Mouse (Mus musculus): ENCODE measurements at regions not wholly inside any gene's neighbourhood (a gene's known extent, or its start where the extent isn't known, plus 50 kb on each side); places are given as distances from the start of the nearest gene placed in this dataset.

DNA sequence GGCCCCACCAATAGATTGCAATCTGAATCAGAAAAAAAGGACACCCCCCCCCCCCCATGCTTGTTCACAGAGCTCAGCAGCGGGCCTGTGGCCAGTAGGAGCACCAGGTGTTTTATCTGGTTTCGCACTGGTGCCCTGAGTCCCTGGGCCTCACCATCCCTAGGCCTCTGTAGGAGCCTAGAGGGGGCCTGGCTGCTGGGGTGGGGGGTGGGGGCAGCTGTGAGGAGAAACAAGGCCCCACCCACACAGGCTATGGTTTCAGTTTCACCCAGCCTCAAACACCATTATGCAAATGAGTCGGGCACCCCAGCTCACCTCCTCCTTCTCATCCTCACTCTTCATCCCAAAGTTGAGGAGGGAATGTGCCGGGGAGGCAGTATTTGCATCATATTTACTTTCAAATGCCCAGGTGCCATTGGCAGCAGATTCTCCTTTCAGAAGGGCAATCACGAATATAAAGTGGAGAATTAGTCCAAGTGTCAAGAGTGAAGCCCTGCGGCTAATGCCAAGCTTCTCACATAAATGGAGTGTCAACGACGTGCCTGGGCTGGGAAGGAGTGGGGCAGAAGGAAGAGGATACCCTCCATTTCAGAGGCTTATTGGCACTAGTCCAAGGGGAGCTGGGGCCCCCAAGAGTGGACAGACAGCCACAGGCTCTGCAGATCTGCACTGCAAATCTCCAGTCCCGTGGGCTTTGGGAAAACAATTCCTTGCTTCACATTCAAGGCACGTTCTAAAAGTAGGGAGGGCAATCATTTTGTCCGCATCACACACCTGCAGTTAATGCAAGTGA is 187.7 kb upstream of the Spdye4c start:
- Histone ChIP-seq H3K4me3 (ENCODE audit: low read length) (no peak overlapping the region), H3K4me1 (replicated peaks; ENCODE audit: control insufficient read depth, insufficient read depth, low read length) (peaks cover 18% of the 10 kb centered on the region), H3K27ac (ENCODE audit: low read length) (no peak overlapping the region), H3K4me2 (ENCODE audit: low read depth, low read length) (no peak overlapping the region), H3K9ac (ENCODE audit: low read length) (no peak overlapping the region; the same call in 1 of the 2 replicates), H3K27me3 (ENCODE audit: control insufficient read depth, insufficient read depth, low read depth, low read length) (no peaks in the 10 kb centered on the region), H3K9me3 (ENCODE audit: control insufficient read depth, low read length) (no peaks in the 10 kb centered on the region), H3K36me3 (ENCODE audit: control insufficient read depth, insufficient read depth, low read length) (no peaks in the 10 kb centered on the region)
- WGBS = 32% methylated on average over 11 of the region's 11 CpGs
- peak; percentile 48; the same call in 1 of the 2 replicates for ATAC-seq (ENCODE audit: low read depth)

DNA sequence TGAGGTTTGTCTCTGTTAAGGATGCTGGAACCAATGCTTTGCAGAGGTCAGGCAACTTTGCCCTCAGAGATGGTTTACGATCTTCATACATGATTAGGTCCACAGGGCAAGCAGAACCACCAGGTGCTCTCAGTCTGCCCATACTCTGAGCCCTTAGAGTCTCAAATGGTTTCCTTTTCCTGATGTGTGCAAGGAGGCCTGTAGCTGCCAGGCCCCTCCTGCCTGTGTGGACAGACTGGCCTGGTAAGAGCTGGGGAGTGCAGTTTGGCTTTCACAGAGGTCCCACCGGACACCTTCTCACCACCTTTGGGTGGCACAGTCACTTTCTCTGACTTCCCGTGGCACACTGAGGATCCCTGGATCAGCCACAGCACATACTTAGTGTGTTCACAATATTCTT is 186.6 kb upstream of the Spdye4c start:
- WGBS = 84% methylated on average over 3 of the region's 3 CpGs
- no peak overlapping the region for H3K27ac ChIP-seq (ENCODE audit: low read length)

DNA sequence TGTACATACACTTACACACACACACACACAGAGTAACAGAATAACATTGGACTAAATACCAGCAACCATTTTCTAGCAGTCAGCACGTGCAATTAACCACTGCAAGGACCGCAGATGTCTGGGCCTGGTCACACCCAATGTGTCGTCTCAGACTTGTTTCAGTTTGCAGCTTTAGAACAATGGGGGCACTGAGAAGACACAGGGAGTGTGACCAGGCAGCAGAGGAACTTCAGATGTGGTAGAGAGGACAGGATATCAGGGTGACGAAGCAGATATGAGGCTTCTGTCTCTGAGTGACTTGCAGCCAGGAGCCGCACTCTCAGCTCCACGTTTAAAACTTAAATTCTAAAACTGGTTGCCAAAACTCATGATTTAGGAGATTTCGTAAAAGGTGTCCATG is 183.9 kb upstream of the Spdye4c start:
- Histone ChIP-seq H3K4me3 (ENCODE audit: low read length) (no peak overlapping the region), H3K27ac (ENCODE audit: low read length) (no peak overlapping the region), H3K4me2 (ENCODE audit: low read depth, low read length) (no peak overlapping the region), H3K27me3 (ENCODE audit: control insufficient read depth, insufficient read depth, low read depth, low read length) (no peaks in the 10 kb centered on the region), H3K36me3 (ENCODE audit: control insufficient read depth, insufficient read depth, low read length) (no peaks in the 10 kb centered on the region), H3K4me1 (replicated peaks; ENCODE audit: control insufficient read depth, insufficient read depth, low read length) (peaks cover 21% of the 10 kb centered on the region), H3K9me3 (ENCODE audit: control insufficient read depth, low read length) (no peaks in the 10 kb centered on the region), H3K9ac (ENCODE audit: low read length) (no peak overlapping the region)
- ATAC-seq (ENCODE audit: low read depth) = no peak
- whole genome bisulfite sequencing = 71% methylated on average over 7 of the region's 7 CpGs

More for the DNA sequence above, 186.6 kb upstream of the Spdye4c start:
- H3K9me3 ChIP-seq (ENCODE audit: control insufficient read depth, low read length) = no peaks in the 10 kb centered on the region
- H3K4me2 ChIP-seq (ENCODE audit: low read depth, low read length) = no peak overlapping the region
- H3K36me3 ChIP-seq (ENCODE audit: control insufficient read depth, insufficient read depth, low read length) = no peaks in the 10 kb centered on the region
- ATAC-seq (ENCODE audit: low read depth) = no peak
- peaks cover 21% of the 10 kb centered on the region for H3K4me1 ChIP-seq (replicated peaks; ENCODE audit: control insufficient read depth, insufficient read depth, low read length)
- H3K27me3 ChIP-seq (ENCODE audit: control insufficient read depth, insufficient read depth, low read depth, low read length) = no peaks in the 10 kb centered on the region
- no peak overlapping the region for H3K9ac ChIP-seq (ENCODE audit: low read length)
- H3K4me3 ChIP-seq (ENCODE audit: low read length) = no peak overlapping the region

DNA sequence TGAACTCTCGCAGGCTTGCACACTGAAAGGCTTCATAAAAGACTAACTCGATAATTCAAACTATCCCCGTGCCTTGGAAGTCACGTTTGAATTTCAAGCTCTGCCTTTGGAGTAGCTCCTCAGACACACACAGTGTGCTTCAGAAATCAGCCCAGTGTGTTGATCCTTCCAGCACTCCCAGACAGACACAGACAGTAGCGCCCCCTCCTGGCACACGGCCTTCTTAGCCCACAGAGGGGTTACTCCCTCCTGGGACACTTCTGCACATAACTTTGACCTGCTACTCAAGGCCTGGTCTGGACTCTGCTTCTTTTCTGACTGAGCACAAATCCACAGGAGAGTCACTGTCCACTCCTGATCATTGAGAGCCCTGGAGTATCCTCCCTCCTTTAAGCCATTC is 182.3 kb upstream of the Spdye4c start:
- Histone ChIP-seq H3K9me3 (ENCODE audit: control insufficient read depth, low read length) (no peaks in the 10 kb centered on the region), H3K27ac (ENCODE audit: low read length) (no peak overlapping the region), H3K9ac (ENCODE audit: low read length) (no peak overlapping the region), H3K4me1 (replicated peaks; ENCODE audit: control insufficient read depth, insufficient read depth, low read length) (peaks cover 10% of the 10 kb centered on the region), H3K4me3 (ENCODE audit: low read length) (no peak overlapping the region), H3K4me2 (ENCODE audit: low read depth, low read length) (no peak overlapping the region), H3K27me3 (ENCODE audit: control insufficient read depth, insufficient read depth, low read depth, low read length) (no peaks in the 10 kb centered on the region), H3K36me3 (ENCODE audit: control insufficient read depth, insufficient read depth, low read length) (no peaks in the 10 kb centered on the region)
- peak; percentile 53; the same call in 1 of the 2 replicates for ATAC-seq (ENCODE audit: low read depth)
- WGBS = 30% methylated on average over 6 of the region's 6 CpGs

DNA sequence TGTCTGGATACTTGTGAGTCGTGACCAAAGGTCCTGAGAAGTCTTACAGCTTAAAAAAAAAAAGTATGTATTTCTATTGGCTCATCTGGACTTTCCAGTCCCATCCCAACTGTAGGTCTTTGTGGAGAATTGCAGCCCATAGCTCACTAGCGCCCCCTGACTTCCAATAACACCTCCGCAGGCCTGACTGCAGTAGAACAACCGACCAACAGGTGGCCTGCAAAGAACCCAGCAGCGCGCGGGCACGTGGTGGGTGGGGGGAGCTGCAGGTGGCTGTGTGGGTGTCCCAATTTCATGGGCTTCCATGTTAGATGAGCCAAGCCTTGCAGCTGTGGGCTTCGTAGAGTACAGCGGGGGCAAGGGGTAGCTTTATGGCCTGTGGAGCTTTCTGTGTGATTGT is 178.7 kb upstream of the Spdye4c start:
- Histone ChIP-seq H3K27ac (ENCODE audit: low read length) (no peak overlapping the region), H3K27me3 (ENCODE audit: control insufficient read depth, insufficient read depth, low read depth, low read length) (no peaks in the 10 kb centered on the region), H3K9me3 (ENCODE audit: control insufficient read depth, low read length) (no peaks in the 10 kb centered on the region), H3K36me3 (ENCODE audit: control insufficient read depth, insufficient read depth, low read length) (no peaks in the 10 kb centered on the region), H3K4me1 (replicated peaks; ENCODE audit: control insufficient read depth, insufficient read depth, low read length) (0 out of 2 replicates have a peak, but pooled peaks cover 4% of the 10 kb centered on the region), H3K4me2 (ENCODE audit: low read depth, low read length) (no peak overlapping the region), H3K9ac (ENCODE audit: low read length) (no peak overlapping the region), H3K4me3 (ENCODE audit: low read length) (no peak overlapping the region)
- peak; percentile 11; the same call in 1 of the 2 replicates for ATAC-seq (ENCODE audit: low read depth)
- 17% methylated on average over 10 of the region's 10 CpGs for WGBS

DNA sequence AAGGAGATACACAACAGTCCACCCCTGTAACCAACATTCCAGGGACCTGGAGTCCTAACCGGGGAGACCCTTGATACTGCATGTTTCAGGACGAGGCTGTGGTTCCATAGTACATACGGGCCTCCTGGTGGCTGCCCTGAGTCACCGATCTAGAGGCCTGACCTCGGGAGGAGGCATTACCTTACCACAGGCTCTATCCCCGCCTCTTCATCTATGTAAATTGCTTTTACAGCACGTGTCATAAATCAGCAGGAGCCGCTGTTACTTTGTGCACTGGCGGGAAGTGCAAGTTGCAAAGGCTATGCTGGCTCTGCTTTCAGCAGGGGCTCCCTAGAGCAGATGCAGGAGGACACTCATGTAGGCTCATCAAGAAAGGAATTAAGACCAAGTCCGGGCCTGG is 178.0 kb upstream of the Spdye4c start:
- no peaks in the 10 kb centered on the region for H3K27me3 ChIP-seq (ENCODE audit: control insufficient read depth, insufficient read depth, low read depth, low read length)
- WGBS = 38% methylated on average over 10 of the region's 10 CpGs
- H3K4me3 ChIP-seq (ENCODE audit: low read length) = no peak overlapping the region
- no peaks in the 10 kb centered on the region for H3K9me3 ChIP-seq (ENCODE audit: control insufficient read depth, low read length)
- no peak overlapping the region for H3K4me2 ChIP-seq (ENCODE audit: low read depth, low read length)
- H3K27ac ChIP-seq (ENCODE audit: low read length) = no peak overlapping the region
- peak; percentile 45; the same call in 1 of the 2 replicates for ATAC-seq (ENCODE audit: low read depth)
- 0 out of 2 replicates have a peak, but pooled peaks cover 4% of the 10 kb centered on the region for H3K4me1 ChIP-seq (replicated peaks; ENCODE audit: control insufficient read depth, insufficient read depth, low read length)
- H3K9ac ChIP-seq (ENCODE audit: low read length) = no peak overlapping the region
- H3K36me3 ChIP-seq (ENCODE audit: control insufficient read depth, insufficient read depth, low read length) = no peaks in the 10 kb centered on the region

DNA sequence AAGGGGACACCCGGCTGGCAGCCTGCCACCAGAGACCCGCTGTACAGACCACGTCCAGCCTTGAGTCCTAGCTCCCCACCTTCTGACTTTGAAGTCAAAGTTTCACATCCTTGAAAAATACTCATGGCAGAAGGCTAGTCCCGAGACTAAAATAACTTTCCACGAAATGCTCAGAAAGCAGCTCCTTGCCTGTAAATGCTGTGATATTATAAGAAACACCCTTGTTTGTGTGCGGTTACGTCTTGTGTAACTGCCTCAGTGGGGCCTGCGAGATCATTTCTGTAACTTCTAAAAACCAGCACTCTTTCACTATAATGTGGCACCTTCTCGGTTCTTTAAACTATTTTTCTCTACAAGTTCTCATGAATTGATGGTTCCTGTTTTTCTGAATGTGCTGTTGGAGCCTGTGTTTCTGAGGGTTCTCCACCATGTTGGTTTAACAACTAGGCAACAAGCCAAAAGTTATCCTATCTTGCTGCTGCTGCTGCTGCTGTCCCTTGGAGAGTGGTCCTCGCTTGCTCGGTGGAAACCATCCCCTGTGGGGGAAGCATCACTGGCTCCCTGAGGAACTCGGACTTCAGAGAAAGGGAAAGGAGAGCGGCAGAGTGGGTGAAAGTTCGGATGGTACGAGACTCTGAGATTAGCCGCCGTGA is 176.3 kb upstream of the Spdye4c start:
- H3K4me3 ChIP-seq (ENCODE audit: low read length) = no peak overlapping the region
- H3K4me2 ChIP-seq (ENCODE audit: low read depth, low read length) = no peak overlapping the region
- H3K9me3 ChIP-seq (ENCODE audit: control insufficient read depth, low read length) = no peaks in the 10 kb centered on the region
- no peaks in the 10 kb centered on the region for H3K4me1 ChIP-seq (replicated peaks; ENCODE audit: control insufficient read depth, insufficient read depth, low read length)
- H3K27me3 ChIP-seq (ENCODE audit: control insufficient read depth, insufficient read depth, low read depth, low read length) = no peaks in the 10 kb centered on the region
- H3K36me3 ChIP-seq (ENCODE audit: control insufficient read depth, insufficient read depth, low read length) = no peaks in the 10 kb centered on the region
- no peak for ATAC-seq (ENCODE audit: low read depth)
- 66% methylated on average over 17 of the region's 17 CpGs for WGBS
- no peak overlapping the region for H3K9ac ChIP-seq (ENCODE audit: low read length)
- H3K27ac ChIP-seq (ENCODE audit: low read length) = no peak overlapping the region

DNA sequence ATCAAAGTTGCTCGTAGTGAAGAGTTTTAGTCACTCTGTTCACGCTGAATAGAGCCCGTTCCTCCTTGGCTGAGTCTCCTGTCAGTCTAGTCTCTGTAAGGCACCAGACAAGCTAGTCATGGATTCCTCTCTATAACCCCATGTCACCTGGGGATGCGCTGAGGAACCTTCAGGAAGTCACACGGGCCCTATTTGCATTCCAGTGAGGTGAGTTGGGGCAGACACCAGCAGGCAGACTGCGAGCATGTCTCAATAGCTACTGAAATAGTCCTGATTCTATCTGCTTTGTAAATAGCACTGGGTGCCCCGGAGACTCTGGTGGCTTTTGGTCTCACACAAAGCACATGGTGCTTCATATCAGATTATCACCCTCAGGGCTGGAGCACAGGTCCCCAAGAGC is 174.6 kb upstream of the Spdye4c start:
- Histone ChIP-seq H3K9ac (ENCODE audit: low read length) (no peak overlapping the region), H3K27me3 (ENCODE audit: control insufficient read depth, insufficient read depth, low read depth, low read length) (no peaks in the 10 kb centered on the region), H3K9me3 (ENCODE audit: control insufficient read depth, low read length) (no peaks in the 10 kb centered on the region), H3K4me1 (replicated peaks; ENCODE audit: control insufficient read depth, insufficient read depth, low read length) (no peaks in the 10 kb centered on the region), H3K4me3 (ENCODE audit: low read length) (no peak overlapping the region), H3K4me2 (ENCODE audit: low read depth, low read length) (no peak overlapping the region), H3K27ac (ENCODE audit: low read length) (no peak overlapping the region), H3K36me3 (ENCODE audit: control insufficient read depth, insufficient read depth, low read length) (no peaks in the 10 kb centered on the region)
- ATAC-seq (ENCODE audit: low read depth) = no peak
- WGBS = 65% methylated on average over 7 of the region's 7 CpGs

DNA sequence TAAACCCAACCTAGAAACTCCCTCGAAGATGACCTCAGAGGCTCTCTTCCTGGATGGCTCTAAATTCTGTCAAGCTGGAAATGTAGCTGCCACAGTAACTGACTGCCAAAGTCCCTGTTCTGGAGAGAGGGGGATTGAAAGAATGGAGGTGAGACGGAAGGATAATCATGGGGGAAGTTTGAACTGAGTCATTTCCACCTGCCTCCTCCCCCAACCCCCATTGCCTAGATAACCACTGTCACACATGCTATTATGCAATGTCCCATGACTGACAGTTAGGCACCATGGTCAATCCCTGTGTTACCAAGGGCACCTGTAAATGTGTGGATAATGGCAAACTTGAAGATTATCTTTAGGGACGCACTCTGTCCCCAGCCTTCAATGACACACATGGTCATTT is 172.0 kb upstream of the Spdye4c start:
- H3K4me3 ChIP-seq (ENCODE audit: low read length) = no peak overlapping the region
- ATAC-seq (ENCODE audit: low read depth) = no peak
- no peaks in the 10 kb centered on the region for H3K36me3 ChIP-seq (ENCODE audit: control insufficient read depth, insufficient read depth, low read length)
- no peak overlapping the region for H3K27ac ChIP-seq (ENCODE audit: low read length)
- no peak overlapping the region for H3K4me2 ChIP-seq (ENCODE audit: low read depth, low read length)
- H3K4me1 ChIP-seq (replicated peaks; ENCODE audit: control insufficient read depth, insufficient read depth, low read length) = no peaks in the 10 kb centered on the region
- no peaks in the 10 kb centered on the region for H3K9me3 ChIP-seq (ENCODE audit: control insufficient read depth, low read length)
- no peak overlapping the region for H3K9ac ChIP-seq (ENCODE audit: low read length)
- H3K27me3 ChIP-seq (ENCODE audit: control insufficient read depth, insufficient read depth, low read depth, low read length) = no peaks in the 10 kb centered on the region
- 72% methylated on average over 3 of the region's 3 CpGs for WGBS

Data from lung, embryonic 16.5 days (tissue).